15 mouse cellular contexts compared by ENCODE assay signal in the genomic region with DNA sequence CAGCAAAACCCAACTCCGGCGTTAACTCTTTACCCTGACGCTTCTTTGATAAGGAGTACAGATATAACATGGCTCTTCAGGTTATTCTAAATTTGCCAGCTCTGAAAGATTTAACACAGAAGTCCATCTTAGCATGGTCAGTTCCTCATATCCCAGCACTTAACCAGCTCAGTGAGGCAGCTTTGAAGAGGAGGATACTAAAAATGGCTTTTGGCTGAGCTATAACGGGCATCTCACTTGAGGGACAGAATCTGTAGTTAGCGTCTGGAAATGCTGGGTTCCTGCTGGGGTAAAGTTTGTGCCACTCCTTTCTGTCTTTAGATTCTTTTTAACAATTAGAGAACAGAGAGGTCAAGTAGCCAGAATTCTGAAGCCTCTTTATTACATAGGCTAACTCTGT.
"Had no signal": no experiment of that assay in that cellular context is flagged by ENCODE, and none has a peak within 500 bp of the region (broad histone marks: within the 10 kb centered on the region; RNA-seq: fewer than 3 reads in every experiment).

No protein-coding gene starts in this region.

- H3K27me3 ChIP-seq: limb, embryonic 13.5 days; midbrain, embryonic 12.5 days; neural tube, embryonic 13.5 days; stomach, embryonic 15.5 days had no signal

- H3K4me2 ChIP-seq: limb, embryonic 13.5 days; midbrain, embryonic 12.5 days; neural tube, embryonic 13.5 days; stomach, embryonic 15.5 days had no signal

- H3K27ac ChIP-seq: kidney, postnatal 0 days; limb, embryonic 13.5 days; liver, embryonic 14.5 days; midbrain, embryonic 12.5 days; neural tube, embryonic 13.5 days; stomach, embryonic 15.5 days had no signal

- DNase-seq: kidney, postnatal 36 days; layer of hippocampus, adult 9-11 months; layer of hippocampus, postnatal 36 days; left cerebral cortex, postnatal 4 days; lung, adult 18-20 months; retina, postnatal 1 day; thymus, adult 18-20 months; thymus, postnatal 14 days had no signal

- H3K4me3 ChIP-seq: limb, embryonic 13.5 days; midbrain, embryonic 12.5 days; neural tube, embryonic 13.5 days; stomach, embryonic 15.5 days had no signal

- ATAC-seq: midbrain, embryonic 16.5 days had no signal

- H3K4me1 ChIP-seq: limb, embryonic 13.5 days; midbrain, embryonic 12.5 days; neural tube, embryonic 13.5 days; stomach, embryonic 15.5 days had no signal

- H3K36me3 ChIP-seq: limb, embryonic 13.5 days; midbrain, embryonic 12.5 days; neural tube, embryonic 13.5 days; stomach, embryonic 15.5 days had no signal

- H3K9ac ChIP-seq: limb, embryonic 13.5 days; liver, embryonic 14.5 days; midbrain, embryonic 12.5 days; neural tube, embryonic 13.5 days; stomach, embryonic 15.5 days had no signal

- H3K9me3 ChIP-seq: limb, embryonic 13.5 days; midbrain, embryonic 12.5 days; neural tube, embryonic 13.5 days; stomach, embryonic 15.5 days had no signal
